Mouse (Mus musculus) kidney, postnatal 0 days (tissue): Measurements from ENCODE around the gene Zfp758. TPM values are rescaled to one million over a fixed set of nuclear protein-coding genes. Genes with fewer than 3 reads are reported as not detected.
A peak's percentile ranks its signal among the peaks of the same experiment; 100 is the strongest.
"Not testable (repeated sequence)": the region's sequence is repeated elsewhere in the genome, so short reads cannot be mapped to it uniquely, and the experiment has no call there.

Experiments used
- ATAC-seq: fragments of 200-750 bp; cut with Nextera tagmentation; replicated peaks from 2 replicates; pipeline ENCODE4 v1.8.0; 2017; ENCODE audit warnings: low read depth, moderate number of reproducible peaks, moderate TSS enrichment, moderate library complexity; ENCODE audit not compliant: low FRiP score
- DNase-seq: peaks from one replicate; pipeline ENCODE4 v3.0.0-alpha.2; 2016; ENCODE audit warnings: low spot score
- H3K27ac ChIP-seq: fragments of 300-500 bp; sonication (generic); 2 replicates; pipeline ENCODE4 v1.5.1; 2014; ENCODE audit warnings: mild to moderate bottlenecking
- H3K27me3 ChIP-seq: fragments of 300-500 bp; sonication (generic); 2 replicates; pipeline ENCODE4 v1.6.1; 2014; ENCODE audit warnings: low read length, mixed read lengths; ENCODE audit not compliant: insufficient read depth
- H3K36me3 ChIP-seq: fragments of 300-500 bp; sonication (generic); 2 replicates; pipeline ENCODE4 v1.6.1; 2014; ENCODE audit warnings: low read length, mixed read lengths; ENCODE audit not compliant: insufficient read depth
- H3K4me1 ChIP-seq: fragments of 300-500 bp; sonication (generic); replicated peaks from 2 replicates; pipeline ENCODE4 v1.6.1; 2014; ENCODE audit warnings: antibody characterized with exemption, low read length, mixed read lengths; ENCODE audit not compliant: insufficient read depth
- H3K4me2 ChIP-seq: fragments of 300-500 bp; sonication (generic); 2 replicates; pipeline ENCODE4 v1.6.1; 2014; ENCODE audit warnings: mild to moderate bottlenecking, low read length, moderate library complexity, mixed read lengths
- H3K4me3 ChIP-seq: fragments of 300-500 bp; sonication (generic); replicated peaks from 2 replicates; pipeline ENCODE4 v1.5.1; 2014; ENCODE audit warnings: low read depth, low read length
- H3K9ac ChIP-seq: fragments of 300-500 bp; sonication (generic); 2 replicates; pipeline ENCODE4 v1.6.1; 2014; ENCODE audit warnings: low read depth, low read length
- H3K9me3 ChIP-seq: fragments of 300-500 bp; sonication (generic); replicated peaks from 2 replicates; pipeline ENCODE4 v1.6.1; 2016; ENCODE audit warnings: low read length, inconsistent platforms, mixed read lengths
- CTCF ChIP-seq: IDR thresholded peaks from 2 replicates; pipeline ENCODE4 v1.5.1; 2016; ENCODE audit warnings: antibody characterized with exemption, low read depth, mild to moderate bottlenecking, moderate library complexity
- WGBS: fragments of 180-500 bp; shearing (Covaris S2); extraction: QIAGEN DNeasy Blood & Tissue Kit; methylation state at CpG from one replicate; pipeline ENCODE4 v1.1.7; 2014; 5-methylcytosine and 5-hydroxymethylcytosine counted together
- polyA plus RNA-seq: library from polyadenylated mRNA; unstranded; fragments of >200 nt; fragmentation: Nextera tagmentation; extraction: Ambion mirVana; gene quantifications from 2 replicates; pipeline ENCODE4 v1.2.1, GENCODE M21; 2015

Zfp758 gene
- polyA plus RNA-seq: 7.7 and 9.1 TPM in 2 replicates

DNA sequence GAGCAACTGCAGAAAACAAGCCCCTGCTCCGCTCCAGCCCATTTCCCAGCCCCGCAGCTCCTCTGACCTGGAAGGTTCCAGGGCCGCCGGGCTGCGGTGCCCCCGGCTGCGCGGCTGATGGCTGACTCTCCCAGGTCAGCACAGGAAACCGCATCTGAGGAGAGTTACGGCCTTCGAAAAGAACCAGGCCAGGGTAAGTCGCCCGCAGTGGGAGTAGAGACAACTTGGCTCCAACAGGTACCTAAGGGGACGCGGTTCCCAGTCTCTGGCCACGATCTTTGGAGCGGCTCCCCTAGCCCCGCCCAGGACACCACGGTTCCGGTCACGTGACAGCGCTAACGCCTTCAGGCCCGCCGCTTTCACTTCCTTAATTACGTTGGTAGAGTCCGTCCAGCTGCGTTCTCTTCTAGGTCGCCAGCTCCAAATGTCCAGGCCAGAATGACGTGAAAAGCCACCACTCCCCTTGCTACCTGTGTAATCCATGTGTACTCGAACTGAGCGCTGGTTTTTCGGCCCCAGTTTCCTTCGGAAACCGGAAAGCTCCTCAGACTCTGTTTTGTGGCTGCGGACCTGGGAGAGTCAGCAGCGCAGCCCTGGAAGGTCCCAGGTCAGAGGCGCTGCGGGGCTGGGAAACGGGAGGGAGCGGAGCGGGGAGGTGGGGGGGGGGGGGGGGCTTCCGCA is at the start of gene Zfp758, which contains the start of gene Zfp944:
Gene Zfp758, plus strand, starts transcription at position 353 of the 681 bp plus-strand sequence.
Gene Zfp944, minus strand, starts transcription at position 300 of the 681 bp plus-strand sequence.
- ATAC-seq (peak; percentile 99), DNase-seq (peak; percentile 45)
- peak within 1 kb of the TSS; percentile 56 for H3K4me3 ChIP-seq
- H3K27me3 ChIP-seq, H3K4me1 ChIP-seq, H3K36me3 ChIP-seq, H3K9me3 ChIP-seq: not testable (repeated sequence)
- peak within 1 kb of the TSS; percentile 88 for H3K27ac ChIP-seq
- peak within 1 kb of the TSS; percentile 56 for H3K4me2 ChIP-seq
- 0% methylated on average over 28 of the region's 43 CpGs for WGBS
- peak within 1 kb of the TSS; percentile 76 for H3K9ac ChIP-seq

DNA sequence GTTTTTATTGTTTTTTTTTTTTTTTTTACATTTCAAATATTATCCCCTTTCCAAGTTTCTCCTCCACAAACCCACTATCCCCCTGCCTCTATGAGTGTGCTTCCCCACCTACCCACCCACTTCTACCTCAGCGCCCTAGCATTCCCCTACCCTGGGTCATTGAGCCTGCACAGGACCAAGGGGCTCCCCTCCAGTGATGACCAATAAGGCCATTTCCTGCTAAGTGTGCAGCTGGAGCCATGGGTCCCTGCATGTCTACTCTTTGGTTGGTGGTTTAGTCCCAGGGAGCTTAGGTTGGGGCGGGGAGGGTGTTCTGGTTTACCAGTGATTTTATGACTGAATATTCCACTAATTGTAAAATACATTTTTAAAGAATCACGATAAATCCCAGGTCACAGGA is 47.0 kb upstream of the Zfp758 start:
- Histone ChIP-seq H3K4me2 (peak overlapping the region; percentile 53), H3K4me3 (peak overlapping the region; percentile 61), H3K9ac (peak overlapping the region; percentile 75), H3K27ac (peak overlapping the region; percentile 88)
- not testable (repeated sequence) for H3K36me3 ChIP-seq, H3K27me3 ChIP-seq, DNase-seq, H3K4me1 ChIP-seq, H3K9me3 ChIP-seq
- 2% methylated on average over 3 of the region's 3 CpGs for WGBS
- ATAC-seq: peak; percentile 79

DNA sequence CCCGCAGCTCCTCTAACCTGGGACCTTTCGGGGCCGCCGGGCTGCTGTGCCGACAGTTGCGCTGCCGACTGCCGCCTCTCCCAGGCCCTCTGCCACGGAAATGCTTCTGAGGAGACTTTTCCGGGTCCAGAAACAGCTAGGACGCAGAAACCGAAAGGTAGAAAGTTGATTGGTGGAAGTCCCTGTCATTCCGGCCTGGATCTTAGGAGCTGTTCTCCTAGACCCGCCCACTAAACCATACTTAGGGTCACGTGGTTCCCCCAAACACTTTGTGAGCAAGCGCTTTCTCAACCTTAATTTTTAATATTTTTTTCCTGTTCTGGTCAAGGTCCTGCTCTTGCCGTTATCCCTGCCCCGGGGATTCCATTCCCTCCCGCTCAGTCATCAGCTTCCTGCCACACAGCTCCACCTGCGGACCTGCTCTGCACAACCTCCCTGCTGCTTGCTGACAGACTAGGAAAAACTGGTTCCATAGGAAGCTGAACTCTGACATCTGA is 46.5 kb upstream of the Zfp758 start, which contains the start of gene CT030661.1:
Gene CT030661.1, minus strand, starts transcription at position 108 of the 497 bp plus-strand sequence.
- H3K27me3 ChIP-seq, H3K36me3 ChIP-seq, H3K4me1 ChIP-seq, H3K9me3 ChIP-seq: not testable (repeated sequence)
- WGBS: under 1% methylated on average over 20 of the region's 20 CpGs
- Histone ChIP-seq H3K4me3 (peak within 1 kb of the TSS; percentile 61), H3K9ac (peak within 1 kb of the TSS; percentile 75), H3K27ac (peak within 1 kb of the TSS; percentile 88), H3K4me2 (peak within 1 kb of the TSS; percentile 53)
- ATAC-seq: peak; percentile 100
- peak; percentile 98 for DNase-seq

DNA sequence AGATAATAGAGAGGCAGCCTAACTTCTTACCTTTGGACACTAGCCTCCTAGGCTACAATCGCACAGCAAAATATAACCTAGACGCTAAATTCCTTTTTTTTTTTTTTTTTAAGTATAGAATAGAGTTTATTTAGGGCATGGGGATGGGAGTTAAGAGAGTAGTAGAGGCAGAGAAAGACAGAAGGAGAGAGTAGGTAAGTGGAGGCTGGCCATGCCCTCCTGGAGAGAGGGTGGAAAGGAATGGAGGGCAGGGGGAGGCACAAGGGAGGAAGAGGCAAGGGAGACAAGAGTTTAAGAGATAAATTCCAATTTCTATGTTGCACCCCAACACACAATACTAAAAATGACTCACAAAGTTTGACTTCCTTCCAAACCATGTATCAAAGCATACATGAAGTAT is 46.0 kb upstream of the Zfp758 start:
- Histone ChIP-seq H3K27ac (peak overlapping the region; percentile 88), H3K4me2 (peak overlapping the region; percentile 53), H3K4me3 (peak overlapping the region; percentile 61; the same call in 1 of the 2 replicates)
- DNase-seq, H3K36me3 ChIP-seq, H3K9me3 ChIP-seq, H3K9ac ChIP-seq, H3K27me3 ChIP-seq, H3K4me1 ChIP-seq: not testable (repeated sequence)
- peak; percentile 2; the same call in 1 of the 2 replicates for ATAC-seq
- WGBS: 8% methylated on average over 2 of the region's 2 CpGs

DNA sequence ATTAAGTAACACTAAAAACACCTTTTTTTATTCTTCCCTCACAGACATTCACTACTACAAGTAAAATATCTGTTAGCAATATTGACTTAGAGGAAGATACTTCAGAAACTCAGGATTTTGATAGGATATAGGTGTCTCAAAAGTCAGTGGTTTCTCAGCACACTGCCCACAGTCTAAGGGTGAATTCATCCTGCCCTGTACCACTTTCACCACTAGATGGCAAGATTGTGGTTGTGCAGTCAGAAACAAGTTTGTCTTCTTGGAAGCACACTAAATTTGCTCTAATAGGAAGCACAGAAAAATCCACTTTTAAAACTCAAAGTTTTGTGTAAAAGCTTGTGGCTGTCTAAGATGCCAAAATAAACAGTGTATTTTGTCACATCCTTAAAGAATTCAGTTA is 8.5 kb upstream of the Zfp758 start:
- Histone ChIP-seq H3K9ac (no peak overlapping the region), H3K4me3 (no peak overlapping the region), H3K9me3 (no peaks in the 10 kb centered on the region), H3K36me3 (0 out of 2 replicates have a peak, but pooled peaks cover 8% of the 10 kb centered on the region), H3K27ac (no peak overlapping the region), H3K27me3 (no peaks in the 10 kb centered on the region), H3K4me1 (no peaks in the 10 kb centered on the region), H3K4me2 (no peak overlapping the region)
- TF ChIP-seq CTCF: peak; percentile 78
- peak; percentile 44 for DNase-seq
- no peak for ATAC-seq

DNA sequence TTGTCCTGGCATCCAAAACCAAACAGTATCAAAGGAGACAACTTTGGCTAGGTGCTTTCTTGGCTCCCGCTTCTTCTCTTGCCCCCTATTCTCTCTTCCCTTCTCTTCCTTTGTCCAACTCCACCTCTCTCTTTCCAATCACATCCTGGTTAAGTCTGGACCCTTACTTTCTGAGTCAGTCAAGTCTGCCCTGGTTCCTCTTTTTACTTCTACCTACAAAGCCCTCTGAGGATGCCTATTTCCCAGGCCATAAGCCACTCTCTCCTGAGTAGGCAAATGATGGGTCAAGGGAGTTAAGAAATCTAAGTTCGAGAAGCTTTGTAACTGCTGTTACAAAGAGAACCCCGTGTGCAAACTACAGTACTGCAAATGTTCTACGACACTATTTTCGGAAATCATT is 681 bp upstream of the Zfp758 start:
- peak overlapping the region; percentile 60; the same call in 1 of the 2 replicates for H3K9ac ChIP-seq
- DNase-seq: no peak
- peak overlapping the region; percentile 56 for H3K4me3 ChIP-seq
- no peak for ATAC-seq
- H3K4me1 ChIP-seq: peaks cover 9% of the 10 kb centered on the region; the same call in 1 of the 2 replicates
- H3K4me2 ChIP-seq: peak overlapping the region; percentile 56
- no peaks in the 10 kb centered on the region for H3K27me3 ChIP-seq
- 0 out of 2 replicates have a peak, but pooled peaks cover 8% of the 10 kb centered on the region for H3K36me3 ChIP-seq
- no peak for TF ChIP-seq CTCF
- 35% methylated on average over 5 of the region's 5 CpGs for WGBS
- no peak overlapping the region for H3K27ac ChIP-seq
- no peaks in the 10 kb centered on the region for H3K9me3 ChIP-seq
